Mouse (Mus musculus): ENCODE results near the gene Ctsw.

DNA sequence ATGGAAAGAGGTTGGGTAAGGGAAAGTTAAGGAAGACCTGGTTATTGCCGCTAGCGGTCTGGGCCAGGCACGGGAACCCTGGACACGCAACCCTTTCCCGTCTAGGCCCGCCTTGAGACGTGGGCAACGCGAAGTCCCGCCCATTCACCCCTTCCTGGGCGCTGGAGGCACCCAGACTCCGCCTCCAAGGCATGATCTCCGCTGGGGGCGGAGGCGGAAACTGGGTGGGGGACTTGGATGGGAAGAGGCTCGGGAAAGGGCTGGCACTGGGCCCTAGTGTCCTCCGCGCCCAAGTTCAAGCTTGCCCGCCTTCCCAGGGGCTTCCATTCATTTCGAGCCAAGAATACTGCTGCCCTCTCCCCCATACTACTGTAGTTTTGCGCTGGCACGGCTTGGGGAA is 5.4 kb upstream of the Ctsw start, which contains the start of gene Efemp2:
- TF ChIP-seq CTCF (IDR thresholded peaks at IDR 0.05; ENCODE audit: low read depth) = no peak
- TF ChIP-seq EP300 (IDR thresholded peaks at IDR 0.05; ENCODE audit: low read depth) = no peak
